Mouse (Mus musculus): ENCODE data around the gene Nt5c3b. TPM values are rescaled to one million over a fixed set of nuclear protein-coding genes. Genes with fewer than 3 reads are reported as not detected.

The Nt5c3b gene
- polyA plus RNA-seq, 1 experiment from 2014 or later = 104 TPM

- no peak for ATAC-seq (ENCODE audit: extremely low read depth, insufficient number of reproducible peaks, low FRiP score, low TSS enrichment)
- WGBS = 69% methylated on average over 4 of the region's 4 CpGs
- no peaks in the 10 kb centered on the region for H3K4me1 ChIP-seq
- H3K27ac ChIP-seq (replicated peaks) = no peak overlapping the region
- H3K36me3 ChIP-seq = peaks cover 99% of the 10 kb centered on the region
- no peak overlapping the region for H3K4me3 ChIP-seq
- H3K9me3 ChIP-seq = no peaks in the 10 kb centered on the region
- H3K27me3 ChIP-seq (replicated peaks) = no peaks in the 10 kb centered on the region
- H3K9ac ChIP-seq = no peak overlapping the region
- no peak overlapping the region for H3K4me2 ChIP-seq
Observed at GRCm38 (mm10) chr11:100376005-100376404, 65.6 kb downstream of the Nt5c3b start.

DNA sequence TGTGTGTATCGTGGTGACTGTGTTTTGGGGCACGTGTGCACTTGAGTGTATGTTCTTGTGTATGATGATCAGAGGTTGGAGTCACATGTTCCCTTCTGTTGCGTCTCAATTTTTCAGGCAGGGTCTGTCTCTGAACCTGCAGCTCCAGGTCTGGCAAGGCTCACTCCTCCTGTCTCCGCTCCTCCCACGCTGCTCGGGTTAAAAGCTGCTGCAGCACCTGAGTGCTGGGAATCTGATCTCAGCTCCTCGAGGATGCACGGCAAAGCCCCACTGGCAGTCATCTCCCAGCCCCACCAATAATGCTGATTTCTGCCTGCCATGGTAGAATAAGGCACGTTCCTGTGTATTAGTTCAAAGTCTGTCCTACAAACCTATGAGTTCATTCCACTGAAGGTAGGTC, 66.5 kb downstream of the Nt5c3b start:
- Histone ChIP-seq H3K4me2 (no peak overlapping the region), H3K36me3 (peaks cover 99% of the 10 kb centered on the region), H3K4me1 (0 out of 2 replicates have a peak, but pooled peaks cover 2% of the 10 kb centered on the region), H3K9ac (no peak overlapping the region), H3K27me3 (replicated peaks) (no peaks in the 10 kb centered on the region), H3K9me3 (no peaks in the 10 kb centered on the region), H3K4me3 (no peak overlapping the region), H3K27ac (replicated peaks) (no peak overlapping the region)
- ATAC-seq (ENCODE audit: extremely low read depth, insufficient number of reproducible peaks, low FRiP score, low TSS enrichment) = no peak
- 84% methylated on average over 9 of the region's 9 CpGs for WGBS

Small RNA genes within 50 kb of the gene (microRNA-seq; reads per million reads assigned to microRNA genes)
- gene Gm27374 (not detected), gene Mir7116 (0.61 reads per million)

Other genes starting within 250 kb of the Nt5c3b start
- not detected in 2 replicates for gene Krt9, start 248.6 kb downstream of the Nt5c3b start, polyA plus RNA-seq (2015; fragmentation: Nextera tagmentation; extraction: Ambion mirVana)
- 3.0 and 3.1 TPM in 2 replicates for gene Krt14, start 234.3 kb downstream of the Nt5c3b start, polyA plus RNA-seq (2015; fragmentation: Nextera tagmentation; extraction: Ambion mirVana)
- gene Krt16, start 192.9 kb downstream of the Nt5c3b start, polyA plus RNA-seq (2015; fragmentation: Nextera tagmentation; extraction: Ambion mirVana) = not detected in 2 replicates
- 2.3 and 3.0 TPM in 2 replicates for gene Krt17, start 180.8 kb downstream of the Nt5c3b start, polyA plus RNA-seq (2015; fragmentation: Nextera tagmentation; extraction: Ambion mirVana)
- gene Krt42, start 171.9 kb downstream of the Nt5c3b start, polyA plus RNA-seq (2015; fragmentation: Nextera tagmentation; extraction: Ambion mirVana) = not detected in 2 replicates
- 1,570 and 1,681 TPM in 2 replicates for gene Eif1, start 121.9 kb downstream of the Nt5c3b start, polyA plus RNA-seq (2015; fragmentation: Nextera tagmentation; extraction: Ambion mirVana)
- not detected in 2 replicates for gene Gast, start 107.4 kb downstream of the Nt5c3b start, polyA plus RNA-seq (2015; fragmentation: Nextera tagmentation; extraction: Ambion mirVana)
- gene Hap1, start 85.7 kb downstream of the Nt5c3b start, polyA plus RNA-seq (2015; fragmentation: Nextera tagmentation; extraction: Ambion mirVana) = 8.0 and 9.3 TPM in 2 replicates
- 107 and 111 TPM in 2 replicates for gene Jup, start 44.0 kb downstream of the Nt5c3b start, polyA plus RNA-seq (2015; fragmentation: Nextera tagmentation; extraction: Ambion mirVana)
- 62.9 and 63.5 TPM in 2 replicates for gene P3h4, start 27.0 kb downstream of the Nt5c3b start, polyA plus RNA-seq (2015; fragmentation: Nextera tagmentation; extraction: Ambion mirVana)
- gene Fkbp10, start 26.1 kb downstream of the Nt5c3b start, polyA plus RNA-seq (2015; fragmentation: Nextera tagmentation; extraction: Ambion mirVana) = 112 and 119 TPM in 2 replicates
- gene Klhl10, start 109 bp upstream of the Nt5c3b start, polyA plus RNA-seq (2015; fragmentation: Nextera tagmentation; extraction: Ambion mirVana) = 0.33 and 0.60 TPM in 2 replicates
- gene Klhl11, start 30.9 kb upstream of the Nt5c3b start, polyA plus RNA-seq (2015; fragmentation: Nextera tagmentation; extraction: Ambion mirVana) = 6.6 and 6.7 TPM in 2 replicates
- 67.8 and 69.7 TPM in 2 replicates for gene Acly, start 86.2 kb upstream of the Nt5c3b start, polyA plus RNA-seq (2015; fragmentation: Nextera tagmentation; extraction: Ambion mirVana)
- gene Ttc25, start 103.8 kb upstream of the Nt5c3b start, polyA plus RNA-seq (2015; fragmentation: Nextera tagmentation; extraction: Ambion mirVana) = 0.19 and 0.62 TPM in 2 replicates
- 18.1 and 20.2 TPM in 2 replicates for gene Cnp, start 133.1 kb upstream of the Nt5c3b start, polyA plus RNA-seq (2015; fragmentation: Nextera tagmentation; extraction: Ambion mirVana)
- 67.0 and 67.3 TPM in 2 replicates for gene Nkiras2, start 177.4 kb upstream of the Nt5c3b start, polyA plus RNA-seq (2015; fragmentation: Nextera tagmentation; extraction: Ambion mirVana)
- gene Dnajc7, start 178.4 kb upstream of the Nt5c3b start, polyA plus RNA-seq (2015; fragmentation: Nextera tagmentation; extraction: Ambion mirVana) = 172 and 191 TPM in 2 replicates

All from heart, embryonic 13.5 days (tissue).